ENCODE assay signal across 17 mouse cellular contexts in the genomic region with DNA sequence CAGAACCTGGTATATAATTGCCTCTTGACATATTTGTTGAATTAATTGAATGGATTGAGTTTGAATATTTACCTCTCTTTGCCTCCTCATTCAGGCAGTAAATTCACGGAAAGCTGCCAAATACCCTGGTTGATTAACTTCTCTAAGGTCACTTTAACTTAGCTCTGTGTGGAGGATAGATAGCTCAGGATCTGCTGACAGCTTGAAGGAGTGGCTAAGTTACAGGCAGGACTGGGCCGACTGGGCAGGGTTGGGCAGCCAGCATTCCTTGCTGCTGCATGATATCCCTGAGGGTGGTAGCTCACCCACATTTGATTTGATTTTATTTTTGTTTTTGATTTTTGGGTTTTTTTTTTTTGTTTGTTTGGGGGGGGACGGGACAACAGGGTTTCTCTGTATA. TPM values are rescaled to one million over a fixed set of nuclear protein-coding genes. Genes with fewer than 3 reads are reported as not detected.
DNase-seq lines count a peak whose midpoint lies in the region; ATAC-seq and TF ChIP-seq lines count a peak whose summit lies in the region.
"Had no signal": no experiment of that assay in that cellular context is flagged by ENCODE, and none has a peak within 500 bp of the region (broad histone marks: within the 10 kb centered on the region; RNA-seq: fewer than 3 reads in every experiment).

No protein-coding gene starts in this region.

- H3K4me1 ChIP-seq in kidney, embryonic 14.5 days (ENCODE audit: control insufficient read depth, insufficient read depth, low read length) = peaks cover 19% of the 10 kb centered on the region
- peaks cover 30% of the 10 kb centered on the region for H3K4me1 ChIP-seq in midbrain, embryonic 10.5 days
- H3K4me1 ChIP-seq in intestine, postnatal 0 days (replicated peaks; ENCODE audit: control insufficient read depth, insufficient read depth, low read length) = 0 out of 2 replicates have a peak, but pooled peaks cover 8% of the 10 kb centered on the region

- no peaks in the 10 kb centered on the region for H3K27me3 ChIP-seq in kidney, embryonic 14.5 days (ENCODE audit: control insufficient read depth, insufficient read depth, low read length)
- H3K27me3 ChIP-seq in midbrain, embryonic 10.5 days (ENCODE audit: low read depth, poor library complexity, severe bottlenecking) = no peaks in the 10 kb centered on the region
- H3K27me3 ChIP-seq in intestine, postnatal 0 days (replicated peaks; ENCODE audit: control insufficient read depth, insufficient read depth, low read length) = no peaks in the 10 kb centered on the region
- H3K27me3 ChIP-seq: forebrain, embryonic 12.5 days; hindbrain, embryonic 12.5 days; liver, embryonic 13.5 days; neural tube, embryonic 13.5 days had no signal

- no peak for ATAC-seq in kidney, embryonic 14.5 days (ENCODE audit: low FRiP score, low TSS enrichment)
- no peak for ATAC-seq in intestine, postnatal 0 days
- ATAC-seq: inflammation-experienced regulatory T-cells, adult 6 months had no signal

- no peak overlapping the region for H3K27ac ChIP-seq in kidney, embryonic 14.5 days (ENCODE audit: low read depth, low read length)
- H3K27ac ChIP-seq in midbrain, embryonic 10.5 days (replicated peaks) = no peak overlapping the region
- no peak overlapping the region for H3K27ac ChIP-seq in intestine, postnatal 0 days (ENCODE audit: low read depth, low read length)
- H3K27ac ChIP-seq: forebrain, embryonic 12.5 days; hindbrain, embryonic 12.5 days; layer of hippocampus, adult 2 months; limb, embryonic 10.5 days; liver, embryonic 13.5 days; neural tube, embryonic 13.5 days had no signal

- H3K9ac ChIP-seq in kidney, embryonic 14.5 days (ENCODE audit: low read depth, low read length) = no peak overlapping the region
- no peak overlapping the region for H3K9ac ChIP-seq in intestine, postnatal 0 days (ENCODE audit: low read depth, low read length)
- H3K9ac ChIP-seq: forebrain, embryonic 12.5 days; hindbrain, embryonic 12.5 days; liver, embryonic 13.5 days; neural tube, embryonic 13.5 days had no signal

- DNase-seq in adrenal gland, postnatal 14 days = peak; percentile 13
- no peak for DNase-seq in adrenal gland, adult 2 months
- peak; percentile 45 for DNase-seq in kidney, adult 11 months
- peak; percentile 23 for DNase-seq in 3T3-L1 (ENCODE audit: low read depth, low spot score)
- DNase-seq in heart, postnatal 4 days = peak; percentile 38
- no peak for DNase-seq in midbrain, embryonic 10.5 days (ENCODE audit: low spot score)
- DNase-seq: cerebellum, postnatal 25 days; liver, embryonic 13.5 days; thymus, postnatal 14 days had no signal

- H3K4me3 ChIP-seq in kidney, embryonic 14.5 days (ENCODE audit: low read length) = no peak overlapping the region
- no peak overlapping the region for H3K4me3 ChIP-seq in midbrain, embryonic 10.5 days
- no peak overlapping the region for H3K4me3 ChIP-seq in intestine, postnatal 0 days (ENCODE audit: low read depth, low read length)
- H3K4me3 ChIP-seq: forebrain, embryonic 12.5 days; hindbrain, embryonic 12.5 days; layer of hippocampus, adult 2 months; limb, embryonic 10.5 days; liver, embryonic 13.5 days; neural tube, embryonic 13.5 days had no signal

- no peaks in the 10 kb centered on the region for H3K36me3 ChIP-seq in kidney, embryonic 14.5 days (ENCODE audit: control insufficient read depth, insufficient read depth, low read length)
- no peaks in the 10 kb centered on the region for H3K36me3 ChIP-seq in midbrain, embryonic 10.5 days
- H3K36me3 ChIP-seq in intestine, postnatal 0 days (ENCODE audit: control insufficient read depth, insufficient read depth) = no peaks in the 10 kb centered on the region
- H3K36me3 ChIP-seq: forebrain, embryonic 12.5 days; hindbrain, embryonic 12.5 days; neural tube, embryonic 13.5 days had no signal

- H3K9me3 ChIP-seq in kidney, embryonic 14.5 days (ENCODE audit: control insufficient read depth, low read length) = no peaks in the 10 kb centered on the region
- no peaks in the 10 kb centered on the region for H3K9me3 ChIP-seq in midbrain, embryonic 10.5 days (replicated peaks)
- no peaks in the 10 kb centered on the region for H3K9me3 ChIP-seq in intestine, postnatal 0 days (ENCODE audit: control insufficient read depth)
- H3K9me3 ChIP-seq: forebrain, embryonic 12.5 days; hindbrain, embryonic 12.5 days; limb, embryonic 10.5 days; liver, embryonic 13.5 days; neural tube, embryonic 13.5 days had no signal

- TF ChIP-seq CTCF in intestine, postnatal 0 days (IDR thresholded peaks at IDR 0.05; ENCODE audit: low read depth) = no peak

- WGBS in kidney, embryonic 14.5 days = 48% methylated on average over 3 of the region's 3 CpGs
- 63% methylated on average over 3 of the region's 3 CpGs for WGBS in midbrain, embryonic 10.5 days
- 40% methylated on average over 3 of the region's 3 CpGs for WGBS in intestine, postnatal 0 days

- H3K4me2 ChIP-seq in kidney, embryonic 14.5 days (replicated peaks; ENCODE audit: low read depth, low read length) = no peak overlapping the region
- no peak overlapping the region for H3K4me2 ChIP-seq in intestine, postnatal 0 days (replicated peaks; ENCODE audit: low read depth)
- H3K4me2 ChIP-seq: forebrain, embryonic 12.5 days; hindbrain, embryonic 12.5 days; liver, embryonic 13.5 days; neural tube, embryonic 13.5 days had no signal

RNA-seq across cellular contexts. Expression of a gene that starts 1.7 kb away (rescaled TPM):
- total RNA-seq in adrenal gland, postnatal 14 days (2021) = 32.0 and 32.5 TPM in 2 replicates
- 10 to 100 TPM; 24.5 to 29.4 TPM for total RNA-seq in adrenal gland, adult 2 months (2021)
- polyA plus RNA-seq in adrenal gland, adult 2 months (2012; rRNA removed) = 11.7 and 12.6 TPM in 2 replicates
- polyA plus RNA-seq in kidney, embryonic 14.5 days (2014; fragmentation: Nextera tagmentation; extraction: Ambion mirVana) = 12.5 and 14.0 TPM in 2 replicates
- total RNA-seq in heart, postnatal 4 days (2021) = 10 to 100 TPM; 19.5 to 21.0 TPM
- 8.2 and 9.5 TPM in 2 replicates for polyA plus RNA-seq in midbrain, embryonic 10.5 days (2016; fragmentation: Nextera tagmentation; extraction: Ambion mirVana)
- 5.9 and 6.1 TPM in 2 replicates for polyA plus RNA-seq in intestine, postnatal 0 days (2015; fragmentation: Nextera tagmentation; extraction: Ambion mirVana)

RNA-seq across cellular contexts. Expression of a gene that starts 59.7 kb away (rescaled TPM):
- 31.8 and 32.3 TPM in 2 replicates for total RNA-seq in adrenal gland, postnatal 14 days (2021)
- 10 to 100 TPM; 27.8 to 32.1 TPM for total RNA-seq in adrenal gland, adult 2 months (2021)
- 13.4 and 14.0 TPM in 2 replicates for polyA plus RNA-seq in adrenal gland, adult 2 months (2012; rRNA removed)
- 41.4 and 64.9 TPM in 2 replicates for polyA plus RNA-seq in kidney, embryonic 14.5 days (2014; fragmentation: Nextera tagmentation; extraction: Ambion mirVana)
- 10 to 100 TPM; 24.0 to 24.6 TPM for total RNA-seq in heart, postnatal 4 days (2021)
- polyA plus RNA-seq in midbrain, embryonic 10.5 days (2016; fragmentation: Nextera tagmentation; extraction: Ambion mirVana) = 44.6 and 48.4 TPM in 2 replicates
- 10.0 and 10.2 TPM in 2 replicates for polyA plus RNA-seq in intestine, postnatal 0 days (2015; fragmentation: Nextera tagmentation; extraction: Ambion mirVana)

Comparison
In these comparisons a context has a peak if more than half of its experiments do, and no peak if none do; other contexts are left out.
1. DNase-seq: peak in adrenal gland, postnatal 14 days (single experiment), kidney, adult 11 months (single experiment), 3T3-L1 (single experiment) and heart, postnatal 4 days (single experiment); none in adrenal gland, adult 2 months (single experiment) and midbrain, embryonic 10.5 days (single experiment).